8 mouse cellular contexts compared by ENCODE assay signal in the genomic region with DNA sequence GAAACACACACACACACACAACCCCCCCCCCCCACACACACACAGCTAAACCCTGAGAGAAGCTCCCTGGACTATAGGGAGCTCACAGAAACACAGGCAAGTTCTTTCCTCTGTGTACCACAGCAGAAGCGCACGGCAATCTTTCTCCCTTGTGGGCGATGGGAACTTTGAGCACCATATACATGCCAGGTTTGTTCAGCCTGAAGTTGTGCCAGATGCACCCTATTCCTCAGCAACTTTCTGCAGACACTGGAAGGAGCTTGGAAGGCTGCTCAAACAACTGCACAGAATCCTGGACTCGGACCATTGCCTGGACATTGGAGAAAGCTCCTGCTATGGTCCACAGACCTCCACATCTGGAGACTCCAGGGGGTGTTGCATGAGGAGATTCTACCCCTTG.
DNase-seq lines count a peak whose midpoint lies in the region; ATAC-seq and TF ChIP-seq lines count a peak whose summit lies in the region.

No protein-coding gene starts in this region.

- intact Hi-C loops in heart, postnatal 25 days (cut with DNase I): no loop called here

- no peaks in the 10 kb centered on the region for H3K27me3 ChIP-seq in heart, embryonic 10.5 days (ENCODE audit: insufficient read depth, poor library complexity, severe bottlenecking)
- H3K27me3 ChIP-seq in forebrain, embryonic 14.5 days (replicated peaks; ENCODE audit: control insufficient read depth, insufficient read depth, low read length): no peaks in the 10 kb centered on the region
- no peaks in the 10 kb centered on the region for H3K27me3 ChIP-seq in liver, embryonic 13.5 days
- no peaks in the 10 kb centered on the region for H3K27me3 ChIP-seq in cerebellum, adult 2 months (ENCODE audit: control insufficient read depth, insufficient read depth, low read length)

- H3K4me1 ChIP-seq in heart, embryonic 10.5 days: peaks cover 19% of the 10 kb centered on the region; the same call in 1 of the 2 replicates
- H3K4me1 ChIP-seq in forebrain, embryonic 14.5 days (ENCODE audit: control insufficient read depth, insufficient read depth, low read length): peaks cover 15% of the 10 kb centered on the region
- peaks cover 16% of the 10 kb centered on the region for H3K4me1 ChIP-seq in liver, embryonic 13.5 days (replicated peaks)
- no peaks in the 10 kb centered on the region for H3K4me1 ChIP-seq in cerebellum, adult 2 months (ENCODE audit: control insufficient read depth, insufficient read depth, low read length)

- H3K9ac ChIP-seq in forebrain, embryonic 14.5 days (ENCODE audit: low read length): no peak overlapping the region
- no peak overlapping the region for H3K9ac ChIP-seq in liver, embryonic 13.5 days

- no peak for DNase-seq in heart, embryonic 10.5 days (ENCODE audit: low spot score)
- no peak for DNase-seq in heart, postnatal 25 days (ENCODE audit: low spot score)
- peak; percentile 12 for DNase-seq in 3T3-L1 (ENCODE audit: low read depth, low spot score)
- no peak for DNase-seq in forebrain, embryonic 14.5 days (ENCODE audit: low spot score)
- no peak for DNase-seq in liver, embryonic 13.5 days
- no peak for DNase-seq in cerebellum, adult 2 months
- DNase-seq in cerebellum, postnatal 4 days (ENCODE audit: low spot score in 2 of 2): no peak
- no peak for DNase-seq in spleen, adult 12 weeks (ENCODE audit: low spot score)

- H3K4me2 ChIP-seq in forebrain, embryonic 14.5 days (ENCODE audit: low read length): no peak overlapping the region
- H3K4me2 ChIP-seq in liver, embryonic 13.5 days: no peak overlapping the region

- no peaks in the 10 kb centered on the region for H3K36me3 ChIP-seq in heart, embryonic 10.5 days
- no peaks in the 10 kb centered on the region for H3K36me3 ChIP-seq in forebrain, embryonic 14.5 days (ENCODE audit: control insufficient read depth, insufficient read depth, low read length)
- H3K36me3 ChIP-seq in liver, embryonic 13.5 days: no peaks in the 10 kb centered on the region

- WGBS in heart, embryonic 10.5 days: 57% methylated on average over 4 of the region's 4 CpGs
- WGBS in forebrain, embryonic 14.5 days: 22% methylated on average over 4 of the region's 4 CpGs
- 53% methylated on average over 4 of the region's 4 CpGs for WGBS in liver, embryonic 13.5 days (ENCODE audit: insufficient replicate concordance)
- 54% methylated on average over 4 of the region's 4 CpGs for WGBS in cerebellum, adult 2 months

- no peak overlapping the region for H3K4me3 ChIP-seq in heart, embryonic 10.5 days
- no peak overlapping the region for H3K4me3 ChIP-seq in forebrain, embryonic 14.5 days (ENCODE audit: low read depth, low read length)
- no peak overlapping the region for H3K4me3 ChIP-seq in liver, embryonic 13.5 days (replicated peaks)
- no peak overlapping the region for H3K4me3 ChIP-seq in cerebellum, adult 2 months (replicated peaks; ENCODE audit: insufficient read depth, low read depth, low read length)

- no peaks in the 10 kb centered on the region for H3K9me3 ChIP-seq in heart, embryonic 10.5 days
- no peaks in the 10 kb centered on the region for H3K9me3 ChIP-seq in forebrain, embryonic 14.5 days (replicated peaks; ENCODE audit: control insufficient read depth, low read length)
- no peaks in the 10 kb centered on the region for H3K9me3 ChIP-seq in liver, embryonic 13.5 days (replicated peaks)

- ATAC-seq in forebrain, embryonic 14.5 days: no peak
- ATAC-seq in liver, embryonic 13.5 days (ENCODE audit: low read depth): no peak

- peak overlapping the region; percentile 64 for H3K27ac ChIP-seq in heart, embryonic 10.5 days
- H3K27ac ChIP-seq in forebrain, embryonic 14.5 days (ENCODE audit: low read depth, low read length): peak overlapping the region; percentile 78
- H3K27ac ChIP-seq in liver, embryonic 13.5 days: peak overlapping the region; percentile 54
- H3K27ac ChIP-seq in cerebellum, adult 2 months (ENCODE audit: insufficient read depth, low read length): no peak overlapping the region

- no peak for TF ChIP-seq CTCF in cerebellum, adult 2 months (IDR thresholded peaks at IDR 0.05; ENCODE audit: borderline replicate concordance, insufficient read depth, low read depth, low read length)

- no peak for TF ChIP-seq POLR2A in cerebellum, adult 2 months (IDR thresholded peaks at IDR 0.05; ENCODE audit: borderline replicate concordance, insufficient read depth, low read length)
